Mouse (Mus musculus) stomach, embryonic 14.5 days (tissue): ENCODE measurements at regions not wholly inside any gene's neighbourhood (a gene's known extent, or its start where the extent isn't known, plus 50 kb on each side); places are given as distances from the start of the nearest gene placed in this dataset. TPM values are rescaled to one million over a fixed set of nuclear protein-coding genes. Genes with fewer than 3 reads are reported as not detected.

Experiments used
- ATAC-seq: fragments of 200-750 bp; cut with Nextera tagmentation; 2 replicates; pipeline ENCODE4 v1.8.0; 2017; ENCODE audit warnings: low read depth, moderate TSS enrichment; ENCODE audit not compliant: insufficient number of reproducible peaks, insufficient read depth, low FRiP score
- H3K27ac ChIP-seq: fragments of 300-500 bp; sonication (generic); 2 replicates; pipeline ENCODE4 v1.5.1; 2014; ENCODE audit warnings: mild to moderate bottlenecking, low read length, moderate library complexity, mixed read lengths
- H3K27me3 ChIP-seq: fragments of 300-500 bp; sonication (generic); 2 replicates; pipeline ENCODE4 v1.6.1; 2014; ENCODE audit warnings: low read length, control low read depth, mixed read lengths; ENCODE audit not compliant: control insufficient read depth, insufficient read depth
- H3K36me3 ChIP-seq: fragments of 300-500 bp; sonication (generic); 2 replicates; pipeline ENCODE4 v1.6.1; 2014; ENCODE audit warnings: mild to moderate bottlenecking, control low read depth, low read length, moderate library complexity, mixed read lengths; ENCODE audit not compliant: control insufficient read depth, insufficient read depth
- H3K4me1 ChIP-seq: fragments of 300-500 bp; sonication (generic); 2 replicates; pipeline ENCODE4 v1.6.1; 2014; ENCODE audit warnings: low read length, control low read depth, mixed read lengths; ENCODE audit not compliant: control insufficient read depth, insufficient read depth
- H3K4me2 ChIP-seq: fragments of 300-500 bp; sonication (generic); replicated peaks from 2 replicates; pipeline ENCODE4 v1.6.1; 2014; ENCODE audit warnings: low read depth, low read length, control low read depth
- H3K4me3 ChIP-seq: fragments of 300-500 bp; sonication (generic); 2 replicates; pipeline ENCODE4 v1.5.1; 2014; ENCODE audit warnings: low read depth, low read length, control low read depth
- H3K9ac ChIP-seq: fragments of 300-500 bp; sonication (generic); replicated peaks from 2 replicates; pipeline ENCODE4 v1.6.1; 2014; ENCODE audit warnings: low read depth, mild to moderate bottlenecking, control low read depth, low read length, moderate library complexity, mixed read lengths
- H3K9me3 ChIP-seq: fragments of 300-500 bp; sonication (generic); 2 replicates; pipeline ENCODE4 v1.6.1; 2016; ENCODE audit warnings: low read depth, low read length, control low read depth; ENCODE audit not compliant: control insufficient read depth
- WGBS: fragments of 180-500 bp; shearing (Covaris S2); extraction: QIAGEN DNeasy Blood & Tissue Kit; methylation state at CpG from one replicate; pipeline ENCODE4 v1.1.7; 2014; 5-methylcytosine and 5-hydroxymethylcytosine counted together
- microRNA-seq: library from miRNA; unstranded; fragments of <30 nt; microRNA quantifications from one replicate; pipeline ENCODE4, GENCODE M21; 2016

GRCm38 (mm10) chr14:111403555-111403954 is 271.3 kb upstream of the Slitrk5 start:
- Histone ChIP-seq H3K4me2 (no peak overlapping the region), H3K27ac (no peak overlapping the region), H3K4me3 (no peak overlapping the region), H3K4me1 (no peaks in the 10 kb centered on the region), H3K27me3 (no peaks in the 10 kb centered on the region), H3K36me3 (no peaks in the 10 kb centered on the region), H3K9ac (no peak overlapping the region), H3K9me3 (no peaks in the 10 kb centered on the region)
- ATAC-seq = no peak
- 55% methylated on average over 1 of the region's 1 CpGs for WGBS

GRCm38 (mm10) chr14:111413543-111413942 is 261.4 kb upstream of the Slitrk5 start:
- no peak overlapping the region for H3K4me3 ChIP-seq
- no peaks in the 10 kb centered on the region for H3K27me3 ChIP-seq
- no peaks in the 10 kb centered on the region for H3K9me3 ChIP-seq
- no peak overlapping the region for H3K4me2 ChIP-seq
- H3K36me3 ChIP-seq = no peaks in the 10 kb centered on the region
- no peak overlapping the region for H3K27ac ChIP-seq
- no peak overlapping the region for H3K9ac ChIP-seq
- H3K4me1 ChIP-seq = no peaks in the 10 kb centered on the region
- 88% methylated on average over 3 of the region's 3 CpGs for whole genome bisulfite sequencing
- ATAC-seq = no peak

GRCm38 (mm10) chr14:111418531-111418930 is 256.4 kb upstream of the Slitrk5 start:
- Histone ChIP-seq H3K9me3 (no peaks in the 10 kb centered on the region), H3K27ac (no peak overlapping the region), H3K4me2 (no peak overlapping the region), H3K4me3 (no peak overlapping the region), H3K4me1 (no peaks in the 10 kb centered on the region), H3K27me3 (no peaks in the 10 kb centered on the region), H3K36me3 (no peaks in the 10 kb centered on the region), H3K9ac (no peak overlapping the region)
- 69% methylated on average over 3 of the region's 3 CpGs for WGBS
- no peak for ATAC-seq

- Histone ChIP-seq H3K9ac (no peak overlapping the region), H3K4me2 (no peak overlapping the region), H3K27ac (no peak overlapping the region), H3K4me1 (no peaks in the 10 kb centered on the region), H3K36me3 (no peaks in the 10 kb centered on the region), H3K27me3 (no peaks in the 10 kb centered on the region), H3K9me3 (no peaks in the 10 kb centered on the region), H3K4me3 (no peak overlapping the region)
- 87% methylated on average over 2 of the region's 2 CpGs for WGBS
- no peak for ATAC-seq
Measured at GRCm38 (mm10) chr14:111429101-111429857, 245.6 kb upstream of the Slitrk5 start.

Small RNAs in the stretch of these regions (microRNA-seq; reads per million reads assigned to microRNA genes)
- gene Gm22802 = not detected
